Mouse (Mus musculus): Measurements from ENCODE around the gene Kif16b. TPM values are rescaled to one million over a fixed set of nuclear protein-coding genes. Genes with fewer than 3 reads are reported as not detected.

The Kif16b gene
- total and polyA plus RNA-seq, 2 experiments from 2014 or later, result 2.7 to 11.5 TPM

DNA sequence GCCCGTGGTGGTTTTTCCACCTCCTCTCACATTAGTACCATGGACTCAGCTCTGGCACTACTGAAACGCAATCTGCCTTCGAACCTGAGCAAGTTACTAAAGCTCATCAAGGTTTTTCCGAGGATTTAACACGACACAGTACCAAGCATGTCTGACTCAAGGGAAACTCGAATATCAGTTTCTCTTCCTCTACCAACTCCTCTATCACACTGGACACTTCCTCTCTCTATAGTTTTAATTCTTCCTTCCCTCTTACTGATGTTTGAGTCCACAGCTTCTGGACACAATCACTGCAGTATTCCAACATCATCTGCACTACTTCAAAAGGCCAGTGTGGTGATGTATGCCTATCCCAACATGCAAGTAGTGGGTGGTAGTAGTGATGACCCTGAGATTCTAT lies 40.3 kb downstream of the Kif16b start:
- H3K4me2 ChIP-seq (ENCODE audit: low read depth, low read length, poor library complexity, severe bottlenecking), result no peak overlapping the region
- H3K9me3 ChIP-seq (ENCODE audit: low read length), result no peaks in the 10 kb centered on the region
- no peak for ATAC-seq (ENCODE audit: low FRiP score)
- no peak overlapping the region for H3K27ac ChIP-seq (ENCODE audit: low read depth, low read length)
- DNase-seq (ENCODE audit: low spot score), result no peak
- no peak for TF ChIP-seq CTCF (IDR thresholded peaks at IDR 0.05)
- no peak overlapping the region for H3K4me3 ChIP-seq (ENCODE audit: low read depth, low read length)
- 83% methylated on average over 6 of the region's 6 CpGs for WGBS
- H3K36me3 ChIP-seq (ENCODE audit: insufficient read depth, low read length), result no peaks in the 10 kb centered on the region
- no peak overlapping the region for H3K9ac ChIP-seq (replicated peaks; ENCODE audit: low read length, poor library complexity, severe bottlenecking)
- H3K27me3 ChIP-seq (ENCODE audit: insufficient read depth, low read length), result no peaks in the 10 kb centered on the region
- no peaks in the 10 kb centered on the region for H3K4me1 ChIP-seq (ENCODE audit: insufficient read depth, low read length)

DNA sequence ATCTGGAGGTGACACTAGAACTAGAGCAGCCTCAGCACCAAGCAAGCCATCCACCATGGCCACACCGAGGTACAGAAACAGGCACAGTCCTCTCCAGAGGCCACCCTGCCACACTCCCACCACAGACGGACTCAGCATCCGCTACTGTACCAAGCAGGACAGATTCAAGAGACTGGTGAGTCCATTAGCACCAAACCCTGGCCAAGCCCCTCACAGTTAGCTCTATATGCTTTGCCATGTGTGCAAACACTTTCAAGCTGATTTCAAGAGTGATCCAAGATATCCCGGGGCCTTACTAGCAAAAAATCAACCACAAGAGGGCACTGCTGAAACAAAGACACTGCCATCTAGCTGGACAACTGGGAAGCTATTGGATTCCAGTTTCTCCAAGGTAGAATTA lies 41.9 kb downstream of the Kif16b start:
- ATAC-seq (ENCODE audit: low FRiP score) (no peak), DNase-seq (ENCODE audit: low spot score) (peak; percentile 71)
- no peak overlapping the region for H3K27ac ChIP-seq (ENCODE audit: low read depth, low read length)
- H3K4me2 ChIP-seq (ENCODE audit: low read depth, low read length, poor library complexity, severe bottlenecking), result no peak overlapping the region
- H3K27me3 ChIP-seq (ENCODE audit: insufficient read depth, low read length), result no peaks in the 10 kb centered on the region
- no peaks in the 10 kb centered on the region for H3K4me1 ChIP-seq (ENCODE audit: insufficient read depth, low read length)
- no peaks in the 10 kb centered on the region for H3K9me3 ChIP-seq (ENCODE audit: low read length)
- no peak overlapping the region for H3K4me3 ChIP-seq (ENCODE audit: low read depth, low read length)
- H3K36me3 ChIP-seq (ENCODE audit: insufficient read depth, low read length), result no peaks in the 10 kb centered on the region
- H3K9ac ChIP-seq (replicated peaks; ENCODE audit: low read length, poor library complexity, severe bottlenecking), result no peak overlapping the region
- peak; percentile 83 for TF ChIP-seq CTCF (IDR thresholded peaks at IDR 0.05)
- 68% methylated on average over 4 of the region's 4 CpGs for WGBS

DNA sequence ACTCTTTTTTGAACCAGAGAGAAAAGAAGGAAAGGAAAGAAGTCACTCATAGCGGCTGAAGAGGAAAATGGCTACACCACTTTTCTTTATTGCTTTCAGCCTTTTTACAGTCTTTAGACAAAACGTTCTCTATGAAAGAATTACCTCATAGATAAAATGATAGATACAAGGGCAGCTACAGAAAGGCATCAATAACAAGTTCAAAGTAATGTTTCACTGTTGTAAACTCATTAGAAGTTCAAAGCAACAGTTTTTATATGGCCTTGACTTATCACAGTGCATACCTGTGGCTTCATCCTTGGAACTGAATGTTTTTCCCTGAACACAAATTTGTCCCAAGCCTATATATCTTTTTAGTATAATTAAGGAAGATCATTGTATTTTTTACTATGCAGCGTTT lies 62.6 kb downstream of the Kif16b start:
- no peaks in the 10 kb centered on the region for H3K9me3 ChIP-seq (ENCODE audit: low read length)
- no peak overlapping the region for H3K9ac ChIP-seq (replicated peaks; ENCODE audit: low read length, poor library complexity, severe bottlenecking)
- no peak overlapping the region for H3K4me2 ChIP-seq (ENCODE audit: low read depth, low read length, poor library complexity, severe bottlenecking)
- H3K4me1 ChIP-seq (ENCODE audit: insufficient read depth, low read length), result no peaks in the 10 kb centered on the region
- 0 out of 2 replicates have a peak, but pooled peaks cover 4% of the 10 kb centered on the region for H3K36me3 ChIP-seq (ENCODE audit: insufficient read depth, low read length)
- H3K27ac ChIP-seq (ENCODE audit: low read depth, low read length), result no peak overlapping the region
- DNase-seq (ENCODE audit: low spot score) (no peak), ATAC-seq (ENCODE audit: low FRiP score) (no peak)
- no peak for TF ChIP-seq CTCF (IDR thresholded peaks at IDR 0.05)
- no peak overlapping the region for H3K4me3 ChIP-seq (ENCODE audit: low read depth, low read length)
- WGBS, result 79% methylated on average over 3 of the region's 3 CpGs
- no peaks in the 10 kb centered on the region for H3K27me3 ChIP-seq (ENCODE audit: insufficient read depth, low read length)

DNA sequence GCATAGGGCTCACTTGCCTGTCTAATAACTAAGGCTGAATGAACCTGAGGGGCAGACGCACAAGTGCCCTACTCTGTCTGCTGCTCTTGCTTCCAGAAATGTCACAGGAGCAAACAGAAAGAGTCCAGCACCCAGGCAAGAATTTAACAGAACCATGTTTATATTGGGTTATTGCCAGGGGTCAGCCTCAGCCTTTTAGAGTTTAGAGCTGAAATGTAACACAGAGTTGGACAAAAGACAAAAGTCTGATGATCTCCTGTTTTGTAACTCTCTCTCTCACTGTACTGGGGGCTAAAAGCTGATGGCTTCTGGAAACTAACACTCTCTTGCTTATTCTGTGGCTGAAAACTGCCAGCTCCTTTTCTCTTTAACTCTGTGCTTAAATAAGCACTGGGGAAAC lies 63.2 kb downstream of the Kif16b start:
- ATAC-seq (ENCODE audit: low FRiP score) (no peak), DNase-seq (ENCODE audit: low spot score) (peak; percentile 39)
- Histone ChIP-seq H3K27ac (ENCODE audit: low read depth, low read length) (no peak overlapping the region), H3K9ac (replicated peaks; ENCODE audit: low read length, poor library complexity, severe bottlenecking) (no peak overlapping the region), H3K27me3 (ENCODE audit: insufficient read depth, low read length) (no peaks in the 10 kb centered on the region), H3K4me3 (ENCODE audit: low read depth, low read length) (no peak overlapping the region), H3K36me3 (ENCODE audit: insufficient read depth, low read length) (0 out of 2 replicates have a peak, but pooled peaks cover 4% of the 10 kb centered on the region), H3K4me2 (ENCODE audit: low read depth, low read length, poor library complexity, severe bottlenecking) (no peak overlapping the region), H3K9me3 (ENCODE audit: low read length) (no peaks in the 10 kb centered on the region), H3K4me1 (ENCODE audit: insufficient read depth, low read length) (no peaks in the 10 kb centered on the region)
- TF ChIP-seq CTCF (IDR thresholded peaks at IDR 0.05), result no peak
- WGBS, result 65% methylated on average over 1 of the region's 1 CpGs

DNA sequence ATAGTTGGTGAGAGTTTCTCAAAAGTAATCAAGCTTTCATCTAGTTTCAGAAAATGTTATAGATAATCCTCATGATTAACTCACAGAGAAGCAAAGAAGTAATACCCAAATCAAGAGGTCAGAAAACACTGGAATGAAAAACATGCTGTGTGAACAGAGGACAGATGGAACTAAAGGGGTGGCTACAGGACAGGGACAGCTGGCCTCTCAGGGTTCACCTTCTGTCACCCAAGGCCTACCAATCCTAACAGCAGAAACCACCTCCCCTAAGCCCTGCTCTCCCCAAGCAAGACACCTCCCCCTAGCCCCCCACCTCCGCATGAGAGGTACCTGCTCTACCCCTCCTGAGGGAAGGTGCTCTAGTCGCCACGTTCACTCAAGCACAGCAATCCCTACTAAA lies 66.6 kb downstream of the Kif16b start:
- H3K9me3 ChIP-seq (ENCODE audit: low read length), result no peaks in the 10 kb centered on the region
- WGBS, result 93% methylated on average over 3 of the region's 3 CpGs
- no peak for ATAC-seq (ENCODE audit: low FRiP score)

DNA sequence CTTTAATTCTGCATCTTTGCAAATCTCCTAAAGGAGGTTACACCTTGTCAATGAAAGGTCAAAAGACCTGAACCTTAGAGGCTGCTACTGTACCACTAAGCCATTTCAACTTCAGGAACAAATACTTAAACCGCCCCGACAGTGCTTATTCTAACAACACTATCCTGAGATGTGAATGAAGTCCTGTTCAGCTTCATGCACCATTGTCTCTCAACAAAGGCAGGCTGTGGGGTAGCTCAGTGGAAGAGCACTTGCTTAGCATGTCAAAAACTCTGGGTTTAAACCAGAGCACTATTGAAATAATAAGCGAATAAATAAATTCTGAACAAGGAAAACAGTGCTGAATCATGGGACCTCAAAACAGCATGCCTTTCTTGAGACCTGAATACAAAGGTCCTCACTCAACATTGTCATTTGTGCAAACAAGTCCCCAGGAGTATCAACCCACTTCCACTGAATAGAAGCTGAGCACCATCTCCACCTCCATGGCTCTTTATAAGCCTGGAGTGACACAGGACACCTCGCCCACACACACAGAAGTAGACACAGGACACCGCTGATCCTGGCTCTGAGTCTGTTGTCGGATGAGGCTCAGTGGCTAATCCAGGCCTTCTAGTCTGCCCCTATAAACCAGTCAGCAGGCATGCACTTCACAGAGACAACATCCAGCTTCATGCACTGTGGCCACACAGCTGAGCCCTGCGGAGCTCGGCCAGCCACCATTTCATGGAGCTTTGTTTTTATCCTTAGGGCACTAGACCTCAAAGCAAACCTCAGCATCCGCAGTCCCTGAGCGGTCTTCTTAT lies 68.5 kb downstream of the Kif16b start:
- WGBS, result 27% methylated on average over 10 of the region's 10 CpGs
- Histone ChIP-seq H3K27ac (ENCODE audit: low read depth, low read length) (no peak overlapping the region), H3K4me3 (ENCODE audit: low read depth, low read length) (no peak overlapping the region), H3K4me1 (ENCODE audit: insufficient read depth, low read length) (no peaks in the 10 kb centered on the region), H3K9ac (replicated peaks; ENCODE audit: low read length, poor library complexity, severe bottlenecking) (no peak overlapping the region), H3K4me2 (ENCODE audit: low read depth, low read length, poor library complexity, severe bottlenecking) (no peak overlapping the region), H3K36me3 (ENCODE audit: insufficient read depth, low read length) (0 out of 2 replicates have a peak, but pooled peaks cover 4% of the 10 kb centered on the region), H3K9me3 (ENCODE audit: low read length) (no peaks in the 10 kb centered on the region), H3K27me3 (ENCODE audit: insufficient read depth, low read length) (no peaks in the 10 kb centered on the region)
- no peak for TF ChIP-seq CTCF (IDR thresholded peaks at IDR 0.05)
- ATAC-seq (ENCODE audit: low FRiP score) (no peak), DNase-seq (ENCODE audit: low spot score) (no peak)

More for the DNA sequence above, 66.6 kb downstream of the Kif16b start:
- no peaks in the 10 kb centered on the region for H3K4me1 ChIP-seq (ENCODE audit: insufficient read depth, low read length)
- H3K4me2 ChIP-seq (ENCODE audit: low read depth, low read length, poor library complexity, severe bottlenecking), result no peak overlapping the region
- no peak overlapping the region for H3K27ac ChIP-seq (ENCODE audit: low read depth, low read length)
- no peak overlapping the region for H3K4me3 ChIP-seq (ENCODE audit: low read depth, low read length)
- no peaks in the 10 kb centered on the region for H3K27me3 ChIP-seq (ENCODE audit: insufficient read depth, low read length)
- TF ChIP-seq CTCF (IDR thresholded peaks at IDR 0.05), result no peak
- DNase-seq (ENCODE audit: low spot score), result no peak
- no peak overlapping the region for H3K9ac ChIP-seq (replicated peaks; ENCODE audit: low read length, poor library complexity, severe bottlenecking)
- 0 out of 2 replicates have a peak, but pooled peaks cover 4% of the 10 kb centered on the region for H3K36me3 ChIP-seq (ENCODE audit: insufficient read depth, low read length)

Measured in midbrain, postnatal 0 days (tissue).